Mouse (Mus musculus): ENCODE results near the gene Pdrg1. TPM values are rescaled to one million over a fixed set of nuclear protein-coding genes. Genes with fewer than 3 reads are reported as not detected.

The Pdrg1 gene
- polyA plus RNA-seq, 1 experiment, result 29.8 TPM

DNA sequence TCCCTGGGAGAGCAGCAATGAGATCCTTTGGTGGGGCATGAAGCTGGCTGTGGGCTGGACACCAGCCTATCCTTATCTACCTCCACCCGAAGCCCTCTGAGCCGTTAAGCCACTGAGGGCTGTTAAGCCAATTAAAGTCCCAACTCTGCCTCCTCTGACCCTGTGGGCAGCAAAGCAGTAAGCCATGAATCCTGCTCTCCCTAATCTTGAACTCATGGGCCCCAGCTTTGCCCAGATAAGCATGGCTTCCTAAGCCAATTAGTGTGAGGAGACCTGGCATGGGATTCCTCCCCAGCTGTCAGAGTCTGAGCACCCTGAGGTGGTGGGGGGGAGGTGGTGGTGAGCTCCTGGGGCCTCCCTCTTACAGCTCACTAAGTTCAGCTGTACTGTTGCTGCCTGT, 21.5 kb upstream of the Pdrg1 start:
- H3K4me1 ChIP-seq (ENCODE audit: control insufficient read depth, insufficient read depth, low read length), result no peaks in the 10 kb centered on the region; the same call in 1 of the 2 replicates
- TF ChIP-seq POLR2A (IDR thresholded peaks at IDR 0.05; ENCODE audit: borderline replicate concordance, control insufficient read depth, low read depth, low read length) (no peak), CTCF (IDR thresholded peaks at IDR 0.05; ENCODE audit: control insufficient read depth, insufficient read depth, low read length) (no peak)
- no peak overlapping the region for H3K4me3 ChIP-seq (replicated peaks; ENCODE audit: control insufficient read depth, low read depth, low read length)
- H3K27ac ChIP-seq (ENCODE audit: control insufficient read depth, insufficient read depth, low read depth, low read length, poor library complexity), result no peak overlapping the region
- 28% methylated on average over 2 of the region's 2 CpGs for WGBS

DNA sequence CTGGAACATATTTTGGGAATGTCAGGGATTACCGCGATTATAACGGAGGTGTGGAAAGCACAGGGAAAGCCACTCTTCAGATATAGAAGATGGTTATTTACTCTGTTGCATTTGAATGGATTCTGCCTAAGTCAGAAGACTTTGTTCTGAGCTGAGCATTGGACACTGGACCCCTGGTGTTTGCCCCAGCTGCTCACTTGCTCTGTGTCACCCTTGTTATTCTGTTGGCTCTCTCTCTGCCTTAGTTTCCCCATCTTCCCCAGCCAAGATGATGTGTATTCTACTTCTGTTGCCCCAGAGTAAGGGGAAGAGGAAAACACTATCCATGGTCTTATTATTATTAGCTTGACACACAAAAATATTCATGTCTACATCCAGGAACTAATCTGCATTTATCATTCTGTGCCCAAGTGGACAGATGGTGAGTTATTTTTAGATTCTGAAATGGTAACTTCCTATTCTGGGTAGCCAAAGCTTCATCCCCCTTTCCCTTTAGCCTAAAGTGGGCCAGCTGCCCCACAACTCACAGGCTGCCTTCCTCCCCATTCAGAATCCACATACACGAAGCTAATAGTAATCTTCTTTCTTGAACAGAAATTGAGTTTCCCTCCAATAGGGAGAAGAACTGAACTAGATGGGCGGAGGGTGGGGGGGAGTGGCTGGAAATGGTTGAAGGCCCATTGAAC, 18.5 kb upstream of the Pdrg1 start:
- WGBS, result 64% methylated on average over 5 of the region's 5 CpGs
- Histone ChIP-seq H3K4me3 (replicated peaks; ENCODE audit: control insufficient read depth, low read depth, low read length) (no peak overlapping the region), H3K4me1 (ENCODE audit: control insufficient read depth, insufficient read depth, low read length) (no peaks in the 10 kb centered on the region; the same call in 1 of the 2 replicates), H3K27ac (ENCODE audit: control insufficient read depth, insufficient read depth, low read depth, low read length, poor library complexity) (no peak overlapping the region)
- TF ChIP-seq POLR2A (IDR thresholded peaks at IDR 0.05; ENCODE audit: borderline replicate concordance, control insufficient read depth, low read depth, low read length) (no peak), CTCF (IDR thresholded peaks at IDR 0.05; ENCODE audit: control insufficient read depth, insufficient read depth, low read length) (no peak)

GRCm38 (mm10) chr2:153032973-153033372, 17.7 kb upstream of the Pdrg1 start:
- no peak overlapping the region for H3K4me3 ChIP-seq (replicated peaks; ENCODE audit: control insufficient read depth, low read depth, low read length)
- H3K4me1 ChIP-seq (ENCODE audit: control insufficient read depth, insufficient read depth, low read length), result no peaks in the 10 kb centered on the region; the same call in 1 of the 2 replicates
- no peak overlapping the region for H3K27ac ChIP-seq (ENCODE audit: control insufficient read depth, insufficient read depth, low read depth, low read length, poor library complexity)
- TF ChIP-seq POLR2A (IDR thresholded peaks at IDR 0.05; ENCODE audit: borderline replicate concordance, control insufficient read depth, low read depth, low read length) (no peak), CTCF (IDR thresholded peaks at IDR 0.05; ENCODE audit: control insufficient read depth, insufficient read depth, low read length) (no peak)
- 22% methylated on average over 4 of the region's 4 CpGs for WGBS

DNA sequence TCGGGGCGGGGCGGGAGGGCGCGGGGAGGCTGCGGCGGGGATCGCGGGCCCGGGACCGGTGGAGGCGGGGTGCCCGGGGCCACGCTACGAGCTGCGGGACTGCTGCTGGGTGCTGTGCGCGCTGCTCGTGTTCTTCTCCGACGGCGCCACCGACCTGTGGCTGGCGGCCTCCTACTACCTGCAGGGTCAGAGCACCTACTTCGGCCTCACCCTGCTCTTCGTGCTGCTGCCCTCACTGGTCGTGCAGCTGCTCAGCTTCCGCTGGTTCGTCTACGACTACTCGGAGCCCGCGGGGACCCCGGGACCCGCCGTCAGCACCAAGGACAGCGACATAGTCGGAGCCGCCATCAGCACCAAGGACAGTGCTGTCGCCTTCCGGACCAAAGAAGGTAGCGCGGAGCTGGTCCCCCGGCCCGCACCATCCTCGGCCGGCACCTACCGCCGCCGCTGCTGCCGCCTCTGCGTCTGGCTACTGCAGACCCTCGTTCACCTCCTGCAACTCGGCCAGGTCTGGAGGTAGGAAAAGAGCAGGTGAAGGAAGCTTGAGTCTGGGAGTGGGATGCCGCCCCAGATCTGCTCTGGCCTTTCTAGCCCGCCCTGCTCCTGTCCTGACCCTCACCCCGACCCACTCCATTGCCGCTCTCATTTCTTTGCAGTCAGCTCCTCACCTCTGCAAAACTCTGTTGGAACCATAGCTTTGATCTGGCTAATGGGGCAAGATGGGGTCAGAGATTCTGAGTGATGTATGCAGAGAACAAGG, 17.0 kb upstream of the Pdrg1 start:
- whole genome bisulfite sequencing, result 2% methylated on average over 57 of the region's 58 CpGs
- Histone ChIP-seq H3K4me1 (ENCODE audit: control insufficient read depth, insufficient read depth, low read length) (no peaks in the 10 kb centered on the region; the same call in 1 of the 2 replicates), H3K27ac (ENCODE audit: control insufficient read depth, insufficient read depth, low read depth, low read length, poor library complexity) (no peak overlapping the region; the same call in 1 of the 2 replicates), H3K4me3 (replicated peaks; ENCODE audit: control insufficient read depth, low read depth, low read length) (no peak overlapping the region)
- TF ChIP-seq CTCF (IDR thresholded peaks at IDR 0.05; ENCODE audit: control insufficient read depth, insufficient read depth, low read length), result peak; percentile 19; the same call in 1 of the 2 replicates
- no peak; the same call in 1 of the 2 replicates for TF ChIP-seq POLR2A (IDR thresholded peaks at IDR 0.05; ENCODE audit: borderline replicate concordance, control insufficient read depth, low read depth, low read length)

- TF ChIP-seq POLR2A (IDR thresholded peaks at IDR 0.05; ENCODE audit: borderline replicate concordance, control insufficient read depth, low read depth, low read length), result no peak; the same call in 1 of the 2 replicates
- TF ChIP-seq CTCF (IDR thresholded peaks at IDR 0.05; ENCODE audit: control insufficient read depth, insufficient read depth, low read length), result no peak
- no peak within 1 kb of the TSS for H3K4me3 ChIP-seq (replicated peaks; ENCODE audit: control insufficient read depth, low read depth, low read length)
- no peak within 1 kb of the TSS; the same call in 1 of the 2 replicates for H3K27ac ChIP-seq (ENCODE audit: control insufficient read depth, insufficient read depth, low read depth, low read length, poor library complexity)
- 5% methylated on average over 47 of the region's 54 CpGs for WGBS
- no peaks in the 10 kb centered on the region; the same call in 1 of the 2 replicates for H3K4me1 ChIP-seq (ENCODE audit: control insufficient read depth, insufficient read depth, low read length)
Observed at GRCm38 (mm10) chr2:153031126-153032082, 16.2 kb upstream of the Pdrg1 start, which contains the start of gene Xkr7. Xkr7 (plus strand) TSS chr2:153031852.

- Histone ChIP-seq H3K4me3 (replicated peaks; ENCODE audit: control insufficient read depth, low read depth, low read length) (no peak overlapping the region), H3K27ac (ENCODE audit: control insufficient read depth, insufficient read depth, low read depth, low read length, poor library complexity) (no peak overlapping the region), H3K4me1 (ENCODE audit: control insufficient read depth, insufficient read depth, low read length) (no peaks in the 10 kb centered on the region; the same call in 1 of the 2 replicates)
- TF ChIP-seq POLR2A (IDR thresholded peaks at IDR 0.05; ENCODE audit: borderline replicate concordance, control insufficient read depth, low read depth, low read length) (no peak), CTCF (IDR thresholded peaks at IDR 0.05; ENCODE audit: control insufficient read depth, insufficient read depth, low read length) (no peak)
- WGBS, result 18% methylated on average over 4 of the region's 4 CpGs
Observed at GRCm38 (mm10) chr2:153030422-153030821, 15.2 kb upstream of the Pdrg1 start.

- 62% methylated on average over 4 of the region's 4 CpGs for WGBS
- Histone ChIP-seq H3K4me3 (replicated peaks; ENCODE audit: control insufficient read depth, low read depth, low read length) (no peak overlapping the region), H3K4me1 (ENCODE audit: control insufficient read depth, insufficient read depth, low read length) (no peaks in the 10 kb centered on the region; the same call in 1 of the 2 replicates), H3K27ac (ENCODE audit: control insufficient read depth, insufficient read depth, low read depth, low read length, poor library complexity) (no peak overlapping the region)
- TF ChIP-seq POLR2A (IDR thresholded peaks at IDR 0.05; ENCODE audit: borderline replicate concordance, control insufficient read depth, low read depth, low read length) (no peak), CTCF (IDR thresholded peaks at IDR 0.05; ENCODE audit: control insufficient read depth, insufficient read depth, low read length) (no peak)
Observed at GRCm38 (mm10) chr2:153027501-153027900, 12.3 kb upstream of the Pdrg1 start.

Measured in bone marrow, adult 2 months (tissue).